Mouse (Mus musculus) heart, postnatal 4 days (tissue): Measurements from ENCODE around the gene Tardbp. TPM values are rescaled to one million over a fixed set of nuclear protein-coding genes. Genes with fewer than 3 reads are reported as not detected.

ENCODE experiments used
- DNase-seq: peaks from one replicate; pipeline ENCODE4 v3.0.0; 2021
- total RNA-seq, 2 experiments: library from RNA; stranded (reverse); gene quantifications; 2 replicates each; pipeline ENCODE4 v1.2.3; 2021

Gene Tardbp
- total RNA-seq = 100 to 1,000 TPM; 198 to 204 TPM

- peak; percentile 99 for DNase-seq
These were observed at the start of gene Tardbp for GRCm38 (mm10) chr4:148626623-148627185. Gene Tardbp, minus strand, starts transcription at chr4:148627019.

- DNase-seq = peak; percentile 58
These were observed 49.6 kb upstream of the Tardbp start for GRCm38 (mm10) chr4:148676188-148676960.

GRCm38 (mm10) chr4:148675043-148675442, 48.2 kb upstream of the Tardbp start:
- DNase-seq = no peak

GRCm38 (mm10) chr4:148671230-148671947, 44.6 kb upstream of the Tardbp start:
- no peak for DNase-seq

- DNase-seq = peak; percentile 34
These were observed 40.4 kb upstream of the Tardbp start for GRCm38 (mm10) chr4:148667006-148667755.

- DNase-seq = no peak
These were observed 37.2 kb upstream of the Tardbp start for GRCm38 (mm10) chr4:148664021-148664420.

GRCm38 (mm10) chr4:148663326-148663725, 36.5 kb upstream of the Tardbp start:
- DNase-seq = no peak

GRCm38 (mm10) chr4:148662168-148662965, 35.5 kb upstream of the Tardbp start:
- peak; percentile 89 for DNase-seq

- DNase-seq = no peak
These were observed 33.4 kb upstream of the Tardbp start for GRCm38 (mm10) chr4:148660174-148660573.

GRCm38 (mm10) chr4:148657776-148658175, 31.0 kb upstream of the Tardbp start:
- DNase-seq = no peak

GRCm38 (mm10) chr4:148656691-148657258, 30.0 kb upstream of the Tardbp start:
- DNase-seq = no peak

- DNase-seq = peak; percentile 44
These were observed 28.0 kb upstream of the Tardbp start for GRCm38 (mm10) chr4:148654701-148655398.

GRCm38 (mm10) chr4:148651045-148651444, 24.2 kb upstream of the Tardbp start:
- peak; percentile 29 for DNase-seq

GRCm38 (mm10) chr4:148649309-148649708, 22.5 kb upstream of the Tardbp start:
- DNase-seq = no peak

GRCm38 (mm10) chr4:148646616-148647015, 19.8 kb upstream of the Tardbp start:
- DNase-seq = peak; percentile 81

GRCm38 (mm10) chr4:148644926-148645325, 18.1 kb upstream of the Tardbp start:
- DNase-seq = no peak

GRCm38 (mm10) chr4:148644157-148644511, 17.3 kb upstream of the Tardbp start:
- DNase-seq = peak; percentile 77

- no peak for DNase-seq
These were observed 16.7 kb upstream of the Tardbp start, which contains the start of gene Gm572 for GRCm38 (mm10) chr4:148643291-148644156. Gene Gm572, plus strand, starts transcription at chr4:148643317.

GRCm38 (mm10) chr4:148641121-148641520, 14.3 kb upstream of the Tardbp start:
- DNase-seq = no peak

- no peak for DNase-seq
These were observed 12.6 kb upstream of the Tardbp start for GRCm38 (mm10) chr4:148639455-148639854.
